Mouse (Mus musculus) left cerebral cortex, postnatal 4 days (tissue): ENCODE results near the gene Med22. TPM values are rescaled to one million over a fixed set of nuclear protein-coding genes. Genes with fewer than 3 reads are reported as not detected.
"Not testable (repeated sequence)": the region's sequence is repeated elsewhere in the genome, so short reads cannot be mapped to it uniquely, and the experiment has no call there.

Experiments
- DNase-seq: peaks from one replicate; pipeline ENCODE4 v3.0.0-alpha.2; 2022
- intact Hi-C: fragments of 180-260 bp; cut with DNase I; formaldehyde crosslinking; loops from one replicate; pipeline ENCODE4 v1.15.1; 2025
- total RNA-seq, 2 experiments: library from RNA; stranded (reverse); gene quantifications; 2 replicates each; pipeline ENCODE4 v1.2.3; 2021

The Med22 gene
- total RNA-seq, 2 experiments from 2014 or later = 52.3 to 56.2 TPM

- intact Hi-C loops = no loop called here
- no peak for DNase-seq
Measured at GRCm38 (mm10) chr2:26919684-26920083, 9.2 kb upstream of the Med22 start.

DNA sequence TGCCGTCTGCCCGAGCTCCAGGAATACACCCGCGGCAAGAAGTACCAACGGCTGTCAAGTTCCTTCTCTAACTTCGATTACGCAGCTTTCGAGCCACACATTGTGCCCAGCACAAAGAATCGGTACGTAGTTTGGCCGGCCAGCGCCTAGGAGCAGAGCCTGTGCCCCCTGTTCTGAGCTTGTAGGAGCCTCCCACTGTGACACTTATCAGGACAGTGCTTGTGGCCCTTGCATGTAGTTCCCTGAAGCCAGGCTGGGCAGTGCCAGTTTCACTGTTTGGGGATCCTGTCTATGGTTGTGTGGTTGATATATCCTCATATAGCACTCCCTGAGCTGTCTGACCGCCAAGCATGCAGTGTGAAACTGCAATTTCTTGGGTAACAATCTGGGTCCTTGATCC is 6.3 kb upstream of the Med22 start:
- intact Hi-C loops = no loop called here
- DNase-seq = no peak

GRCm38 (mm10) chr2:26915927-26916728 is 5.7 kb upstream of the Med22 start, which contains the start of the genes Surf2 and Surf1:
Gene Surf2 (plus strand): TSS chr2:26916367.
Gene Surf1 (minus strand): TSS chr2:26916530.
- DNase-seq = peak; percentile 82
- intact Hi-C loops = no loop called here

DNA sequence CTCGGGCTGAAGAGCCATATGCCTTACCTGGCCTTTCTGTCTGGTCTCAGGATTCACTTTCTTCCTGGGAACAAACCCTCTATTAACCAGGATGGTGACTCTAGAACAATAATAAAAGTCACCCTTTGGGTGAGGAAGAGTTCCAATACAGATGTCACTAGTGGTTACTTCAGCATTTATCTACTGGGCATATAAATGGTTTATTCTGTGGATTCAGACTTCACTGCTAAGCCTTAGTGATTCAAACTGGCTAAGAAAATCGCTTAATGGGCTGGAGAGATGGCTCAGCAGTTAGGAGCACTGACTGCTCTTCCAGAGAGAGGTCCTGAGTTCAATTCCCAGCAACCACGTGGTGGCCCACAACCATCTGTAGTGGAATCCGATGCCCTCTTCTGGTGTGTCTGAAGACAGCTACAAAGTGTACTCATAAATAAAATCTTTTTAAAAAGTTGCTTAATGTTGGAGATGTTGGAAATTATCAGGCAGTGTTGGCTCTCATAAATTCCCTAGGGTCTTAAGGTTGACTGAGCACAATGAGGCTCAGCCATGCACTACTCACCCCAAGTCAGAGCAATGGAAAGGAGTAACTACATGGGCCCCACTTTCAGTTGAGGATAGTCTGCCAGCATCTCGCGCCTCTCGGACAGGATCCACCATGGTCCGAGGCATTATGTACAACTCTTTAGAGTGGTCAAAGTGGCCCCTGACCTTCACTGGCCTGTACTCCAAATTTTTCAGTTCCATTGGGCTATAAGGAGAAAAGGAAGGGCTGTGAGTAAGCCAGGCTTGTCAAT is 3.9 kb upstream of the Med22 start:
- intact Hi-C loops = no loop called here

GRCm38 (mm10) chr2:26913416-26914147 is 3.1 kb upstream of the Med22 start:
- intact Hi-C loops = no loop called here
- no peak for DNase-seq

More for the DNA sequence above, 3.9 kb upstream of the Med22 start:
- DNase-seq = no peak

- intact Hi-C loops = no loop called here
- no peak for DNase-seq
Measured at GRCm38 (mm10) chr2:26912253-26912770, 1.8 kb upstream of the Med22 start.

- intact Hi-C loops = no loop called here
- DNase-seq = peak; percentile 79
Measured at GRCm38 (mm10) chr2:26910994-26911765, 703 bp upstream of the Med22 start.

DNA sequence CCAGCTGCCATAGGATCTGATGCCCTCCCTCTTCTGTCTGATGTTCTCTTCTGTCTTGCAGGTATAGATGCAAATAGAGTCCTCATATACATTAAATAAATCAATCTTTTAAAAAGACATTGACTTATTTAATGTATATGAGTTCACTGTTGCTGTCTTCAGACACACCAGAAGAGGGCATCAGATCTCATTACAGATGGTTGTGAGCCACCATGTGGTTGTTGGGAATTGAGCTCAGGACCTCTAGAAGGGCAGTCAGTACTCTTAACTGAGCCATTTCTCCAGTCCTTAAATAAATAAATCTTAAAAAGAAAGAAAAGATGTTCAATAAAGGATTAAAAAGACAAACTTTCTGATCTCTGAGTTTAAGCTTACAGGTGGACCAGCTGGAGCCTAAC is 1.1 kb downstream of the Med22 start:
- DNase-seq = no peak
- intact Hi-C loops = no loop called here

- intact Hi-C loops = no loop called here
- DNase-seq = no peak
Measured at GRCm38 (mm10) chr2:26908710-26909386, 1.6 kb downstream of the Med22 start.

GRCm38 (mm10) chr2:26907109-26907508 is 3.4 kb downstream of the Med22 start:
- DNase-seq = peak; percentile 44
- intact Hi-C loops = no loop called here

- intact Hi-C loops = no loop called here
- DNase-seq = no peak
Measured at GRCm38 (mm10) chr2:26906431-26906830, 4.0 kb downstream of the Med22 start.

GRCm38 (mm10) chr2:26905936-26906335 is 4.5 kb downstream of the Med22 start:
- no peak for DNase-seq
- intact Hi-C loops = no loop called here

GRCm38 (mm10) chr2:26903311-26903710 is 7.2 kb downstream of the Med22 start:
- intact Hi-C loops = loop anchor here (5.0 kb wide), 1 partner anchor 256 kb away; no protein-coding TSS in a partner anchor
- no peak for DNase-seq

- intact Hi-C loops = loop anchor here (5.0 kb wide), 1 partner anchor 255 kb away; no protein-coding TSS in a partner anchor
- peak; percentile 93 for DNase-seq
Measured at GRCm38 (mm10) chr2:26902467-26903220, 7.8 kb downstream of the Med22 start, which contains the start of gene Surf6. Gene Surf6 (minus strand): TSS chr2:26902879.

- intact Hi-C loops = loop anchor here (5.0 kb wide), 1 partner anchor 255 kb away; no protein-coding TSS in a partner anchor
- DNase-seq = no peak
Measured at GRCm38 (mm10) chr2:26901834-26902400, 8.6 kb downstream of the Med22 start.

DNA sequence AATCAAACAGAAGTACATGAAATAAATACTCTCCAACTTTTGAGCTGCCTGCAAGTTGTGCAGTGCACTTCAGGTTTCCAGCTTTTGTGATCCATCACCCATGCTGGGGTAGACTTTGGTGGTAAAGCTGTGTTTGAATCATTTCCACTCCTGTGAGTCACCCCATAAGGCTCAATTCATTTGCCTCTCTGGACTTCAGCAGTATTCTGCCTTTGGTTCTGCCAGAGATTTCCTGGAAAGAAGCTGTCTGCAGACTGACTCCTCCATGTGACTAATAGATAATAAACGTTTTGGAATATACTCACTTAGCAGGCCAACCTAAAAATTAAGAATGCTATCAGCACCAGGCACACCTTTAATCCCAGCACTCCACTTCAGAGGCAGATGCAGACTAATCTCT is 9.7 kb downstream of the Med22 start:
- DNase-seq = no peak
- intact Hi-C loops = loop anchor here (5.0 kb wide), 1 partner anchor 253 kb away; no protein-coding TSS in a partner anchor

GRCm38 (mm10) chr2:26895898-26896297 is 14.6 kb downstream of the Med22 start:
- intact Hi-C loops = no loop called here
- no peak for DNase-seq

GRCm38 (mm10) chr2:26886170-26886569 is 24.3 kb downstream of the Med22 start:
- intact Hi-C loops, DNase-seq: not testable (repeated sequence)
